20 mouse cellular contexts compared by ENCODE assay signal in genomic region chr4:129220376-129221089, GRCm38 (mm10). TPM values are rescaled to one million over a fixed set of nuclear protein-coding genes. Genes with fewer than 3 reads are reported as not detected.
DNase-seq lines count a peak whose midpoint lies in the region; ATAC-seq and TF ChIP-seq lines count a peak whose summit lies in the region.
"Had no signal": no experiment of that assay in that cellular context is flagged by ENCODE, and none has a peak within 500 bp of the region (broad histone marks: within the 10 kb centered on the region; RNA-seq: fewer than 3 reads in every experiment).

No protein-coding gene starts in this region.

- TF ChIP-seq CTCF in E14TG2a.4 (conservative IDR thresholded peaks at IDR 0.05; ENCODE audit: low read length) = no peak

- peak; percentile 66; the same call in 1 of the 2 replicates for ATAC-seq in cerebellum, adult (ENCODE audit: insufficient number of reproducible peaks, low FRiP score, low TSS enrichment)
- ATAC-seq: CD4-positive, CD25-positive, alpha-beta regulatory T cell, adult 4 months had no signal

- no peak for DNase-seq in cerebellum, postnatal 4 days (ENCODE audit: low spot score in 2 of 2)
- peak; percentile 74 to 78 for DNase-seq in cerebellum, adult 18-20 months
- peak; percentile 75 to 77 for DNase-seq in cerebellum, postnatal 36 days
- no peak for DNase-seq in embryo, embryonic 10.5 days (ENCODE audit: low spot score)
- DNase-seq in layer of hippocampus, adult 18-20 months (ENCODE audit: low spot score in 2 of 2) = no peak
- no peak for DNase-seq in layer of hippocampus, postnatal 36 days
- DNase-seq: adrenal gland, postnatal 10 days; gastrocnemius, postnatal 36 days; kidney, adult 18-20 months; kidney, postnatal 10 days; lung, postnatal 14 days; right cerebral cortex, postnatal 14 days; thymus, postnatal 14 days had no signal

- peak overlapping the region; percentile 79 for H3K4me3 ChIP-seq in E14TG2a.4 (replicated peaks; ENCODE audit: low read length)
- H3K4me3 ChIP-seq: heart, embryonic 10.5 days; hindbrain, embryonic 15.5 days; neural tube, embryonic 13.5 days; stomach, embryonic 15.5 days had no signal

- no peaks in the 10 kb centered on the region for H3K9me3 ChIP-seq in E14TG2a.4 (ENCODE audit: low read length)
- H3K9me3 ChIP-seq: heart, embryonic 10.5 days; hindbrain, embryonic 15.5 days; neural tube, embryonic 13.5 days; stomach, embryonic 15.5 days had no signal

- no peaks in the 10 kb centered on the region for H3K27me3 ChIP-seq in E14TG2a.4 (ENCODE audit: insufficient read depth, low read length)
- H3K27me3 ChIP-seq: hindbrain, embryonic 15.5 days; neural tube, embryonic 13.5 days; stomach, embryonic 15.5 days had no signal

- H3K4me1 ChIP-seq in E14TG2a.4 (replicated peaks; ENCODE audit: low read depth, low read length) = peaks cover 98% of the 10 kb centered on the region

- H3K36me3 ChIP-seq in E14TG2a.4 (ENCODE audit: insufficient read depth, low read length) = peaks cover 98% of the 10 kb centered on the region

RNA-seq across cellular contexts. Expression of gene Yars, which starts 31.0 kb away (rescaled TPM):
- total RNA-seq in layer of hippocampus, adult 18-20 months (2021) = 10 to 100 TPM; 78.5 to 81.1 TPM
- total RNA-seq in layer of hippocampus, postnatal 36 days (2021) = 10 to 100 TPM; 84.4 to 95.9 TPM

RNA-seq across cellular contexts. Expression of gene S100pbp, which starts 31.0 kb away (rescaled TPM):
- 10 to 100 TPM; 32.6 to 35.4 TPM for total RNA-seq in layer of hippocampus, adult 18-20 months (2021)
- 10 to 100 TPM; 31.8 to 34.8 TPM for total RNA-seq in layer of hippocampus, postnatal 36 days (2021)

RNA-seq across cellular contexts. Expression of gene C77080, which starts 40.7 kb away (rescaled TPM):
- 1 to 10 TPM; 6.4 to 7.5 TPM for total RNA-seq in layer of hippocampus, adult 18-20 months (2021)
- total RNA-seq in layer of hippocampus, postnatal 36 days (2021) = 1 to 10 TPM; 5.8 TPM

Comparison
In these comparisons a context has a peak if more than half of its experiments do, and no peak if none do; other contexts are left out.
1. DNase-seq: peak in cerebellum, adult 18-20 months (2 of 2) and cerebellum, postnatal 36 days (2 of 2); none in cerebellum, postnatal 4 days (0 of 2), embryo, embryonic 10.5 days (single experiment), layer of hippocampus, adult 18-20 months (0 of 2) and layer of hippocampus, postnatal 36 days (0 of 2).